Mouse (Mus musculus) brain, embryonic 14.5 days (tissue): ENCODE data around the gene Vil1. TPM values are rescaled to one million over a fixed set of nuclear protein-coding genes. Genes with fewer than 3 reads are reported as not detected.
"Not testable (repeated sequence)": the region's sequence is repeated elsewhere in the genome, so short reads cannot be mapped to it uniquely, and the experiment has no call there.

Source experiments
- DNase-seq: peaks from one replicate; pipeline ENCODE4 v3.0.0-alpha.2; 2011; ENCODE audit warnings: low read depth
- CTCF ChIP-seq: fragments of 200-500 bp; IDR thresholded peaks from 2 replicates; pipeline ENCODE4 v1.5.1; 2012; ENCODE audit warnings: inconsistent platforms, mild to moderate bottlenecking, moderate library complexity, borderline replicate concordance; ENCODE audit not compliant: insufficient read depth, insufficient read length; ENCODE audit errors: extremely low read depth
- POLR2A ChIP-seq: fragments of 200-500 bp; IDR thresholded peaks from 2 replicates; pipeline ENCODE4 v1.6.1; 2012; ENCODE audit warnings: mild to moderate bottlenecking, inconsistent platforms, borderline replicate concordance; ENCODE audit not compliant: poor library complexity, insufficient read depth, insufficient read length, severe bottlenecking; ENCODE audit errors: extremely low read depth
- polyA plus RNA-seq: library from polyadenylated mRNA; depleted of rRNA; stranded (reverse); fragments of >200 nt; gene quantifications from 2 replicates; pipeline ENCODE4 v1.2.3, GENCODE M21; 2012

Vil1 gene
- polyA plus RNA-seq, 1 experiment, result 0.08 TPM

GRCm38 (mm10) chr1:74390287-74390906, 18.8 kb upstream of the Vil1 start:
- peak; percentile 64 for DNase-seq
- TF ChIP-seq POLR2A (no peak), CTCF (peak; percentile 69)

GRCm38 (mm10) chr1:74390924-74391748, 18.0 kb upstream of the Vil1 start, which contains the start of gene Ctdsp1:
Gene Ctdsp1, plus strand, starts transcription at chr1:74391509.
- TF ChIP-seq CTCF (no peak; the same call in 1 of the 2 replicates), POLR2A (no peak)
- DNase-seq, result peak; percentile 98

- TF ChIP-seq POLR2A (0 out of 2 replicates have a peak, but pooled peaks have one; percentile 30), CTCF (no peak)
Observed at GRCm38 (mm10) chr1:74391844-74392441, 17.2 kb upstream of the Vil1 start.

GRCm38 (mm10) chr1:74392446-74392994, 16.7 kb upstream of the Vil1 start:
- DNase-seq, result no peak
- TF ChIP-seq CTCF, result no peak
- TF ChIP-seq POLR2A, result no peak

More at GRCm38 (mm10) chr1:74391844-74392441, 17.2 kb upstream of the Vil1 start:
- peak; percentile 53 for DNase-seq

- no peak for DNase-seq
- no peak for TF ChIP-seq POLR2A
- TF ChIP-seq CTCF, result no peak
Observed at GRCm38 (mm10) chr1:74393010-74393409, 16.2 kb upstream of the Vil1 start.

GRCm38 (mm10) chr1:74393697-74394096, 15.5 kb upstream of the Vil1 start:
- TF ChIP-seq CTCF (no peak), POLR2A (no peak)
- no peak for DNase-seq

- TF ChIP-seq CTCF (no peak), POLR2A (no peak)
- no peak for DNase-seq
Observed at GRCm38 (mm10) chr1:74394311-74394710, 14.9 kb upstream of the Vil1 start.

GRCm38 (mm10) chr1:74394858-74395257, 14.3 kb upstream of the Vil1 start:
- no peak for DNase-seq
- TF ChIP-seq CTCF (no peak), POLR2A (no peak)

GRCm38 (mm10) chr1:74395290-74395689, 13.9 kb upstream of the Vil1 start:
- TF ChIP-seq POLR2A (no peak), CTCF (no peak)
- no peak for DNase-seq

GRCm38 (mm10) chr1:74396456-74397222, 12.5 kb upstream of the Vil1 start:
- not testable (repeated sequence) for DNase-seq
